Mouse (Mus musculus): ENCODE results near the gene Fam160a2. TPM values are rescaled to one million over a fixed set of nuclear protein-coding genes. Genes with fewer than 3 reads are reported as not detected.
A peak's percentile ranks its signal among the peaks of the same experiment; 100 is the strongest.
"Not testable (repeated sequence)": the region's sequence is repeated elsewhere in the genome, so short reads cannot be mapped to it uniquely, and the experiment has no call there.

The Fam160a2 gene
- polyA plus RNA-seq, 1 experiment from 2014 or later, result 38.6 TPM

DNA sequence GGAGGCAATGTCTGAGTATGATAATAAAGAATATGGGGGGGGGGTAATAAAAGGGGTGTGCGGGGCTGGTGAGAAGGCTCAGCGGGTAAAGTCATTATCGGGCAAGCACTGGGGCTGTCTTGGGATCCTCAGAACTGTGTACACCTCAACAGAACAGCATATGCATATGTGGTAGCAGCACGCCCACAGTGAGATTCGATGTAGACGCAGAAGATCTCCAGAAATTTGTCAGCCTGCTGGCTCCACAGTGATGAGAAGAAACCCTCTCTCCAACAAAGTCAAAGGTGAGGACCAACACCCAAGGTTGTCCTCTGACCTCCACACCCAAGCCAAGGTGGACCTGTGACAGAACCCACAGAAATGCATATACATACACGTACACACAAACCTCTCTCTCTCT is 16.7 kb upstream of the Fam160a2 start:
- Histone ChIP-seq H3K27me3 (ENCODE audit: low read depth, poor library complexity, severe bottlenecking) (no peaks in the 10 kb centered on the region; the same call in 1 of the 2 replicates), H3K36me3 (no peaks in the 10 kb centered on the region), H3K27ac (replicated peaks) (no peak overlapping the region), H3K9me3 (replicated peaks) (no peaks in the 10 kb centered on the region), H3K4me1 (0 out of 2 replicates have a peak, but pooled peaks cover 2% of the 10 kb centered on the region), H3K4me3 (no peak overlapping the region)
- no peak for DNase-seq (ENCODE audit: low spot score)
- 93% methylated on average over 7 of the region's 7 CpGs for WGBS

DNA sequence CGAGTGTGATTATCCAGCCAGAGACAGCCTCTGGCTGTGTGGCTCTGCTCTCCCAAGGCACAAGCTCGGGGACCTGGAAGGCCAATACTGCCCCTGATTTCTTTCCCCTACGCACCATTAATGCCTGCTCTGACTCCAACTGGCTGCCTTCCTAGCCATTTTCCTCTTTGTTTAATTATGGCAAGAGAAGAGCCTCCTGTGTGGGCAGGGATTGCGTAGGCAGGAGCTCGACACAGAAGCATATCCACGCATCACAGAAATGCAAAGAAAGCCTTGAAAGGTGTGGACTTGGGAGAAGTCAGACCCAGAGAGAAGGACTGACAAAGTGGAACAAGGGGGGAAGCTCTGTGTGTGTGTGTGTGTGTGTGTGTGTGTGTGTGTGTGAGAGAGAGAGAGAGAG is 14.5 kb upstream of the Fam160a2 start:
- Histone ChIP-seq H3K36me3 (no peaks in the 10 kb centered on the region), H3K27ac (replicated peaks) (no peak overlapping the region), H3K9me3 (replicated peaks) (no peaks in the 10 kb centered on the region), H3K4me3 (no peak overlapping the region), H3K4me1 (0 out of 2 replicates have a peak, but pooled peaks cover 2% of the 10 kb centered on the region), H3K27me3 (ENCODE audit: low read depth, poor library complexity, severe bottlenecking) (no peaks in the 10 kb centered on the region; the same call in 1 of the 2 replicates)
- 68% methylated on average over 6 of the region's 6 CpGs for WGBS
- no peak for DNase-seq (ENCODE audit: low spot score)

DNA sequence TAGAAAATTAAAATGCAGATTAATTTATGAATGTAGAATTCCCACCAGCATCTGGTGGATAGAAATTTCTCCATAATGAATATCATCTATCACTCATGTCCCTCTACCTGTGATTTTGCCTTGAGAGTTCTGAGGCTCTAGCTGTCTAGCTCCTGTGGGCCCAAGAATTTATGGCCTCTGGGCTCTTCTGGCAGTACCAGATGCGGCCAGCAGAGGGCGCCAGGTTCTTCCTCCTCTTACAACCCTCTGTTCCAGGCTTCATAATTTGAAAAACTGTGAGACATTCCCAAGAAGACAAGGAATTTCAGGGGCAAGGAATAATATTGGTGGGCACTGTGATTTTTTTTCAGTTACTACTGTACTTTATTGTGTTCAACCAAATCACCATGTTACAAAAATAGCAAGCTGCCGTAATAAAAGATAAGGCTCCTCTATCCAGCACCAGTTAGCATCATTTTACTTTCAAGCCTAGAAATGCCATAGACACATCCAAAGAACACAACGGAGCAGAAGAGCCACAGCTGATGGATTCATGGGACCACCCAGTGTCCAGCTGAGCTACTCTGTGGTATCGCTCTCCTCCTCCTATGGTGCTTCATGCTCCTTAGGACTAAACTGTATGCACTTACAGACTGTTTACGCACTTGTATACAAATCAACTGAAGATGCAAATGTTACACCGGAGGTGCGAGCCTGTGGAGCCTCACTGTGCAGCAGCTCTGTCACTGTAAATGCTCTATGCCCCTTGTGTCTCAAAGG is 12.2 kb upstream of the Fam160a2 start:
- H3K27ac ChIP-seq (replicated peaks); H3K4me3 ChIP-seq; H3K27me3 ChIP-seq (ENCODE audit: low read depth, poor library complexity, severe bottlenecking); H3K9me3 ChIP-seq (replicated peaks); H3K36me3 ChIP-seq; H3K4me1 ChIP-seq: not testable (repeated sequence)
- 64% methylated on average over 8 of the region's 8 CpGs for WGBS
- DNase-seq (ENCODE audit: low spot score), result peak; percentile 70

DNA sequence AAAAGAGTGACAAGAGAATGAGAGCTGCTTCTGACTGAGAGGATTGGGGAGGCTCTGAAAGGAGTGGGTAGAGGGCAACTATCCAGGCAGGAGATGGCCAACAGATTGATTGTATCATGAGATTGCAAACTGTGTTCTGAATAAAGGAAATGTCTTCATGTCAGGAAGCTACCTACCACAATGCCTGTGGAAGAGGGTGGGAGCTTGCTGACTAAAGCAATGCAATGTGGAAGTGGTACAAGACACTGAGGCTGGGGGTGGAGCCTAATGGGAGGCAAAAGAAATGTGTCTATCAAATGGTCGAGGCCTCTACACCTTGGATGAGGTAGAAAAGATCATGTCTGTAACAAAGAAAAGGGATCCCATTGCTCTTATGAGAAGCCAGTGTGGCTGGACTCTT is 6.5 kb upstream of the Fam160a2 start:
- Histone ChIP-seq H3K4me1 (no peaks in the 10 kb centered on the region), H3K36me3 (no peaks in the 10 kb centered on the region), H3K4me3 (no peak overlapping the region), H3K9me3 (replicated peaks) (no peaks in the 10 kb centered on the region), H3K27ac (replicated peaks) (no peak overlapping the region), H3K27me3 (ENCODE audit: low read depth, poor library complexity, severe bottlenecking) (peaks cover 3% of the 10 kb centered on the region; the same call in 1 of the 2 replicates)
- WGBS, result 74% methylated on average over 1 of the region's 1 CpGs
- no peak for DNase-seq (ENCODE audit: low spot score)

DNA sequence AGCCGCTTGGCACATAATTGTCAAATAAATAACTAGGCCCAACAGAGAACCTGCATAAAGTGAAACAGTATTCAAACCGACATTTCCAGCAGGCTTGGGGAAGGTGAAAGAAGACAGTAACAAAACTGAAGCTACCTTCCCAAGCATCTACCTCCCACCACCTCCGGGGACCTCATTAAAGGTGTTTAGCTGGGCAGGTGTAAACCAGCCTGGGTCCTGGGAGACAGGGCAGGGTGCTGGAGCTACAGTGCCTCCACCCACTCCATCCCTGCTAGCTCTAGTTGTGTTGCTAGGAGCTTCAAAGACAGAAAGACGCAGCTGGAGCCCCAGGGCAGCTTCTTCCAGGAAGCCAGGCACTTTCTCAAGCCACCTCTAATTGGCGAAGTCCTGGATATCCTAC is 4.4 kb upstream of the Fam160a2 start, which contains the start of gene Cnga4:
Gene Cnga4, plus strand, starts transcription at position 301 of the 400 bp plus-strand sequence.
- H3K27me3 ChIP-seq (ENCODE audit: low read depth, poor library complexity, severe bottlenecking), result peaks cover 3% of the 10 kb centered on the region; the same call in 1 of the 2 replicates
- no peaks in the 10 kb centered on the region for H3K36me3 ChIP-seq
- DNase-seq (ENCODE audit: low spot score), result no peak
- no peak within 1 kb of the TSS for H3K27ac ChIP-seq (replicated peaks)
- peaks cover 9% of the 10 kb centered on the region for H3K4me1 ChIP-seq
- H3K9me3 ChIP-seq (replicated peaks), result no peaks in the 10 kb centered on the region
- 77% methylated on average over 5 of the region's 5 CpGs for WGBS
- H3K4me3 ChIP-seq, result no peak within 1 kb of the TSS

DNA sequence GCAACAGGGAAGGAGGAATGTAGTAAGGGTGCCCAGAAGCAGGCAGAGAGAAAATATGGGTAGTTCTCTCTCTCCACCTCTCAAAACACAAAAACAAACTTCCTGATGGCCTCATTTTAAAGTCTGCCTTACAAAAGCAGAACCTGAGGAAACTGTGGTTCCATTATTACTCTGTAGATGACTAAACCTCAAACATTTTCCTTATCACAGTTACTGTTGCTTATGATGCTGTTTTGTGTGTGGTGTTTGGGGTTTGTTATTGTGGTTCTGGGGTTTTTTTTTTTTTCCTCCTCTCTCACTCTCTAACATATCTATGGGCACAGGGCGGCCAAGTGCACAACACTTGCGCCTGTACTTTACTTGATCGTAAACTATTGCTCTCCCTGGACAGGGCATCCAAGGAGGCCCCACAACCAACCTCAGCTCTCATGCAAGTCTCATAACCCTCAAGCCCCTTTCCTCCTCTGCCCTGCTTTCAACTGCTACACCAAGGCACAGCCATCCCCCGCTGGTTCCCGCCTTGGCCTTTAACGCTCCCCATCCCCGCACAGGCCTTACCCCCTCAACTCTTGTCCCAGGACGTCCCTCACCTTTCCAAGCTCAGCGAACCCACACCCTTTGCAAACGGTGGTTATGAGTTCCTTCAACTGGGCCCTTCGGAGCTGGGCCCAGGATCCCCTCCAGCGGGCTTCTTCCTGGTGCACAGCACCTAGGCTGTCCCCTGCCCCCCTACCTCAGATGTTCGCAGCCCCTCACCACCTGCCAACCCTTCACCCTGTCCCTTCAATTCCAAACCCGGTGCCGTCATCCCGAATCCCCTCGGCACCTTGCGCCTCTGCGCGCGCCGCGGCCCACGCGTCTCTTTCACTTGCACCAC is 558 bp downstream of the Fam160a2 start:
- Histone ChIP-seq H3K9me3 (replicated peaks) (no peaks in the 10 kb centered on the region), H3K4me3 (peak overlapping the region; percentile 89), H3K36me3 (0 out of 2 replicates have a peak, but pooled peaks cover 8% of the 10 kb centered on the region), H3K27ac (replicated peaks) (peak overlapping the region; percentile 92), H3K4me1 (peaks cover 18% of the 10 kb centered on the region), H3K27me3 (ENCODE audit: low read depth, poor library complexity, severe bottlenecking) (no peaks in the 10 kb centered on the region)
- DNase-seq (ENCODE audit: low spot score), result no peak
- WGBS, result 2% methylated on average over 25 of the region's 25 CpGs

DNA sequence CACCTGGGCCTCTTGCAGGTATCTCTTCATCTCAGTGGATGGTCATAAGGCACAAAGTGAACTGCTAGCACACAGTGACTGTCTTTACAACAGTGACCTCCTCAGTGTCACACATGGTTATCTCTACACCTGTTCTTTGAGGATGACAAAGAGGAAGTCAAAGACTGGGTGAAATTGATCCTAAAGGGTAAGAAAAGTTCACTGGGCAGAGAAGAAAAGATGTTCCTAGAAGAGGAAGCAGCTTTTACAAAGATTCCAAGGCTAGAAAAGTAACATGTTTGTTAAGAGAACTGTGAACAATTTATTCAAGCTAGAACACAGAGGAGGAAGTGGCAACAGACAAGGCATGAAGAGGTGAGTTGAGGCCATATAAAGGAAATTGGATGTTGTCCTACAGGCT is 3.7 kb downstream of the Fam160a2 start:
- H3K36me3 ChIP-seq, result 0 out of 2 replicates have a peak, but pooled peaks cover 11% of the 10 kb centered on the region
- H3K4me3 ChIP-seq, result no peak overlapping the region
- no peaks in the 10 kb centered on the region for H3K9me3 ChIP-seq (replicated peaks)
- H3K4me1 ChIP-seq, result peaks cover 18% of the 10 kb centered on the region
- H3K27ac ChIP-seq (replicated peaks), result no peak overlapping the region
- no peaks in the 10 kb centered on the region for H3K27me3 ChIP-seq (ENCODE audit: low read depth, poor library complexity, severe bottlenecking)
- DNase-seq (ENCODE audit: low spot score), result no peak

DNA sequence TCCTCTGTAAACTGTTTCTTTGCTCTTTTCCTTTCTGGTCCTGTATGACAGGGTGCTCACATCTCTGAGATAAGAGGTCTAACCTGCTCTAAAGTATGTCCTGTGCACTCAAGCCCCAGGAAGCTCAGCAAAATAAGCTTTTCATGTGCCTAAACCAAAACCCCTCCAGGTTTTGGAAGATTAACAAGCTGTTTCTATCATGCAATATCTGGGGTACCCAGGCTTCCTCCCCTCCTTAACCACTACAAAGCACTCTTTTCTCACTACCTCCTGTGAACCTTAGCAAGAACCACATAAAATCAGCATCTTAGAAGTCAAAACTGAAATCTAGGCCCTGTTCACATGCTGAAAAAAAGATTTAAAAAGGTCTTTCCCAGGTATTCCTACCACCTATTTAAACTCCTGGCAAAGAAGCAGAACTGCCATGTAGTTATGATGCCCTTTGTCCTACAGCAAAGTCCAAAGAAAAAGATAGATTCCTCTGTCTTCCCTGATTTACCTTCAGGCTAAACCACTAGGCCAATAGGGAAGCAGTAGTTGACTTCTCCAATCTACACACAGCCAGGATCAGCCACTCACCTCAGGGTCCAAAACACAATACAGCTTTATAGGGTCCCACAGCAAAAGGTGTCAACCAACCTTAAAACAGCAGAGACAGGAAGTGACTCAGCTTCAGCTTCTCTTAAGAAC is 4.6 kb downstream of the Fam160a2 start:
- H3K36me3 ChIP-seq, result peaks cover 16% of the 10 kb centered on the region; the same call in 1 of the 2 replicates
- H3K27me3 ChIP-seq (ENCODE audit: low read depth, poor library complexity, severe bottlenecking), result no peaks in the 10 kb centered on the region
- no peaks in the 10 kb centered on the region for H3K9me3 ChIP-seq (replicated peaks)
- peaks cover 11% of the 10 kb centered on the region for H3K4me1 ChIP-seq
- no peak overlapping the region for H3K4me3 ChIP-seq
- DNase-seq (ENCODE audit: low spot score), result no peak
- no peak overlapping the region for H3K27ac ChIP-seq (replicated peaks)

DNA sequence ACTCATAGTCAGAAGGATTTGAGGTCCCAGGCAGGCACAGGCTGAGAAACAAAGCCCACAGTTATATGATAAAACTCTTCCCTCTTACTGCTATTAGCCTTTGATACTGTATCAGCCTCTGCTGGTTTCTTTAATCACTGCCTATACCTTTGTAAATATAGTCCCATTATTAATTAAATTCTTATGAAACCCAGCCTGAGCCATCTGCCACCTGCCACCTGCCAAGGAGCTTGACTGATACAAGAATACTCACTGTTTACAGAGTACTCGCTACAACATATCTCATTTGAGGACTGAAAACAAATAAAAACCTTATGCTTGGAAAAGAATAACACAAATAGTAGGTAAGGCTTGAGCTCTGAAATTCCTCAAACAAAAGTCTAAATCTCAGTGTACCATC is 5.2 kb downstream of the Fam160a2 start:
- Histone ChIP-seq H3K27me3 (ENCODE audit: low read depth, poor library complexity, severe bottlenecking) (no peaks in the 10 kb centered on the region), H3K36me3 (peaks cover 23% of the 10 kb centered on the region), H3K27ac (replicated peaks) (no peak overlapping the region), H3K9me3 (replicated peaks) (no peaks in the 10 kb centered on the region), H3K4me3 (no peak overlapping the region), H3K4me1 (peaks cover 11% of the 10 kb centered on the region)
- 88% methylated on average over 1 of the region's 1 CpGs for WGBS
- DNase-seq (ENCODE audit: low spot score), result no peak

DNA sequence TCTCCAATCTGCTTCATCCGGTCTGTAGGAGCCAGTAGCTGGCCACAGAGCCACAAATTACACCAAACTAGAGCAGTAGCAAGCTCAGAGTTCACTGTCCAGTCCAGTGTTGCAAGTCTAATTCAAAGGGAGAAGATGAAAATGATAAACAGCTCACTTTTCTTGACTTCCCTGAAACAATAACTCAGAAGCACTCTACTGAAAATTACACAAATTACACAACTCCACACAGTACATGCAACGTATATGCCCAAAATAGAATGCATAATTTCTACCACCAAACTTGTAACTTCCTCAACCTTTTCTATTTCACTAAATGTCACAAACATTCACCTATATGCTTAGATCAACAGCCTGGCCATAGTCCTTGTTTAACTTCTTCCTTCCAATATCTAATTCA is 9.6 kb downstream of the Fam160a2 start:
- WGBS, result 89% methylated on average over 2 of the region's 2 CpGs
- Histone ChIP-seq H3K27ac (replicated peaks) (no peak overlapping the region), H3K4me1 (no peaks in the 10 kb centered on the region), H3K36me3 (peaks cover 60% of the 10 kb centered on the region), H3K4me3 (no peak overlapping the region), H3K9me3 (replicated peaks) (no peaks in the 10 kb centered on the region), H3K27me3 (ENCODE audit: low read depth, poor library complexity, severe bottlenecking) (no peaks in the 10 kb centered on the region)
- DNase-seq (ENCODE audit: low spot score), result no peak

DNA sequence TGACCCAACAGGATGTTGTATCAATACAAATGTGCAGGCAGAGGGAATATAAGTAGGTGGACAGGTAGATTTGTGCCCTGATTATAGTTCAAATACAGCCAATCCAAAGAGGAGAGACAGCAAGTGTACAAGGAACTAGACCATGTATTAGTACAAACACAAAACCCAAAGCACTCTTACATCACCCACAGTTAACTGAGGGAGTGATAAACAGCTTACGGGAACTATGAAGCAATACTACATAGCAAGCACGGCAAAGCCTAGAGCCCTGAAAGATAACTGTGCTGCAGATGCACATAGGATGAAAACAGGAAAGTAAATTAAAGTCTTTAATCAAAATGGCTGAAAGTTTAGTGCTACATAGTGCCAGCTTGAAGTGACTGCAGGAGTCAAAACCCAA is 12.2 kb downstream of the Fam160a2 start:
- Histone ChIP-seq H3K4me1 (no peaks in the 10 kb centered on the region), H3K27me3 (ENCODE audit: low read depth, poor library complexity, severe bottlenecking) (no peaks in the 10 kb centered on the region), H3K27ac (replicated peaks) (no peak overlapping the region), H3K9me3 (replicated peaks) (no peaks in the 10 kb centered on the region), H3K4me3 (no peak overlapping the region), H3K36me3 (peaks cover 82% of the 10 kb centered on the region)
- WGBS, result 98% methylated on average over 2 of the region's 2 CpGs
- no peak for DNase-seq (ENCODE audit: low spot score)

DNA sequence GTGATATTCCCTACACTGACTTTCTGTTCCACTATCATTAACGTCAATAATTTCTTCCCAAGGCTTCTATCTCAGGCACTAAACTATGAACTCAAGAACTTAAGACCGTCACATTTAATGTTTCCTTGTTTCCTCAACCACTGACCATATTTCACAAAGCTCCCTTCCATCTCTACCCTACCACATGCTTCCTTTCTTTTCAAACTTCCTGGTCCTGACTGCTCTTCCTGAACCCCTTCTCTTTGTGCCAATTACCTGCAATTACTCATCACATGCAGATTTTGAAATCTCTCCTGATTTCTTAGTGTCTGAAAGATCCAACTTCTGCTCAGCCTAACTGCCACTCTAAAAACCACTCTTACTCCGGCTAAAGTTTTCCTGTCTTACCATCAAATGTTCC is 19.5 kb downstream of the Fam160a2 start:
- Histone ChIP-seq H3K9me3 (replicated peaks) (no peaks in the 10 kb centered on the region), H3K4me3 (no peak overlapping the region), H3K4me1 (no peaks in the 10 kb centered on the region), H3K27me3 (ENCODE audit: low read depth, poor library complexity, severe bottlenecking) (no peaks in the 10 kb centered on the region), H3K27ac (replicated peaks) (no peak overlapping the region), H3K36me3 (peaks cover 99% of the 10 kb centered on the region)
- no peak for DNase-seq (ENCODE audit: low spot score)
- WGBS, result 94% methylated on average over 3 of the region's 3 CpGs
